Mouse (Mus musculus) thymus, postnatal 10 days (tissue): ENCODE results near the gene H2al1g.
"Not testable (repeated sequence)": the region's sequence is repeated elsewhere in the genome, so short reads cannot be mapped to it uniquely, and the experiment has no call there.

Experiments
- DNase-seq, 2 experiments: peaks; one replicate each; pipeline ENCODE4 v3.0.0; 2021; ENCODE audit warnings: low spot score in 2 of 2

The H2al1g gene

GRCm38 (mm10) chrX:11317956-11318355, at the start of gene H2al1g:
Gene H2al1g, plus strand, starts transcription at chrX:11318256.
- not testable (repeated sequence) for DNase-seq

GRCm38 (mm10) chrX:11269074-11269473, 49.0 kb upstream of the H2al1g start:
- DNase-seq: no peak

- no peak for DNase-seq
Observed at GRCm38 (mm10) chrX:11273190-11273589, 44.9 kb upstream of the H2al1g start.

- no peak for DNase-seq
Observed at GRCm38 (mm10) chrX:11277083-11277482, 41.0 kb upstream of the H2al1g start.

- no peak for DNase-seq
Observed at GRCm38 (mm10) chrX:11280741-11281140, 37.3 kb upstream of the H2al1g start.

GRCm38 (mm10) chrX:11288306-11288882, 29.7 kb upstream of the H2al1g start:
- DNase-seq: no peak

GRCm38 (mm10) chrX:11289244-11289643, 28.8 kb upstream of the H2al1g start:
- DNase-seq: no peak

GRCm38 (mm10) chrX:11298957-11299356, 19.1 kb upstream of the H2al1g start, which contains the start of gene H2al1a:
Gene H2al1a, plus strand, starts transcription at chrX:11299257.
- not testable (repeated sequence) for DNase-seq

GRCm38 (mm10) chrX:11302132-11302531, 15.9 kb upstream of the H2al1g start, which contains the start of gene H2al1b:
Gene H2al1b, plus strand, starts transcription at chrX:11302432.
- DNase-seq: not testable (repeated sequence)

- DNase-seq: not testable (repeated sequence)
Observed at GRCm38 (mm10) chrX:11305355-11305754, 12.7 kb upstream of the H2al1g start, which contains the start of gene H2al1c. Gene H2al1c, plus strand, starts transcription at chrX:11305655.

- not testable (repeated sequence) for DNase-seq
Observed at GRCm38 (mm10) chrX:11308524-11308923, 9.5 kb upstream of the H2al1g start, which contains the start of gene H2al1d. Gene H2al1d, plus strand, starts transcription at chrX:11308824.

- DNase-seq: not testable (repeated sequence)
Observed at GRCm38 (mm10) chrX:11311634-11312033, 6.4 kb upstream of the H2al1g start, which contains the start of gene H2al1e. Gene H2al1e, plus strand, starts transcription at chrX:11311934.

GRCm38 (mm10) chrX:11314858-11315257, 3.2 kb upstream of the H2al1g start, which contains the start of gene H2al1f:
Gene H2al1f, plus strand, starts transcription at chrX:11315158.
- DNase-seq: not testable (repeated sequence)

GRCm38 (mm10) chrX:11321192-11321591, 3.1 kb downstream of the H2al1g start, which contains the start of gene H2al1h:
Gene H2al1h, plus strand, starts transcription at chrX:11321492.
- DNase-seq: not testable (repeated sequence)

- not testable (repeated sequence) for DNase-seq
Observed at GRCm38 (mm10) chrX:11324359-11324758, 6.3 kb downstream of the H2al1g start, which contains the start of gene H2al1i. Gene H2al1i, plus strand, starts transcription at chrX:11324659.

- not testable (repeated sequence) for DNase-seq
Observed at GRCm38 (mm10) chrX:11327522-11327921, 9.5 kb downstream of the H2al1g start, which contains the start of gene H2al1j. Gene H2al1j, plus strand, starts transcription at chrX:11327822.

GRCm38 (mm10) chrX:11345762-11346161, 27.7 kb downstream of the H2al1g start:
- DNase-seq: no peak

GRCm38 (mm10) chrX:11346756-11347155, 28.7 kb downstream of the H2al1g start:
- DNase-seq: no peak

- DNase-seq: no peak
Observed at GRCm38 (mm10) chrX:11360823-11361222, 42.8 kb downstream of the H2al1g start.

- DNase-seq: no peak
Observed at GRCm38 (mm10) chrX:11361261-11361660, 43.2 kb downstream of the H2al1g start.

GRCm38 (mm10) chrX:11363890-11364289, 45.8 kb downstream of the H2al1g start:
- no peak for DNase-seq

- no peak for DNase-seq
Observed at GRCm38 (mm10) chrX:11365151-11365550, 47.1 kb downstream of the H2al1g start.
